8 mouse cellular contexts compared by ENCODE assay signal in genomic region chr7:118296856-118297518, GRCm38 (mm10). TPM values are rescaled to one million over a fixed set of nuclear protein-coding genes. Genes with fewer than 3 reads are reported as not detected.
DNase-seq lines count a peak whose midpoint lies in the region; ATAC-seq and TF ChIP-seq lines count a peak whose summit lies in the region.

No protein-coding gene starts in this region.

- no peaks in the 10 kb centered on the region for H3K36me3 ChIP-seq in E14TG2a.4 (ENCODE audit: insufficient read depth, low read length)
- H3K36me3 ChIP-seq in embryonic facial prominence, embryonic 12.5 days: no peaks in the 10 kb centered on the region
- H3K36me3 ChIP-seq in limb, embryonic 12.5 days: no peaks in the 10 kb centered on the region

- no peak for ATAC-seq in embryonic facial prominence, embryonic 12.5 days (ENCODE audit: insufficient number of reproducible peaks, insufficient read depth, low FRiP score, low TSS enrichment)
- no peak for ATAC-seq in limb, embryonic 12.5 days (ENCODE audit: insufficient number of reproducible peaks, insufficient read depth, low FRiP score, low TSS enrichment, low read depth)

- peaks cover 15% of the 10 kb centered on the region for H3K4me1 ChIP-seq in E14TG2a.4 (replicated peaks; ENCODE audit: low read depth, low read length)
- H3K4me1 ChIP-seq in embryonic facial prominence, embryonic 12.5 days: no peaks in the 10 kb centered on the region
- H3K4me1 ChIP-seq in limb, embryonic 12.5 days (replicated peaks): peaks cover 10% of the 10 kb centered on the region

- no peaks in the 10 kb centered on the region for H3K27me3 ChIP-seq in E14TG2a.4 (ENCODE audit: insufficient read depth, low read length)
- no peaks in the 10 kb centered on the region for H3K27me3 ChIP-seq in embryonic facial prominence, embryonic 12.5 days
- H3K27me3 ChIP-seq in limb, embryonic 12.5 days: no peaks in the 10 kb centered on the region

- no peak for TF ChIP-seq CTCF in E14TG2a.4 (conservative IDR thresholded peaks at IDR 0.05; ENCODE audit: low read length)

- H3K4me2 ChIP-seq in embryonic facial prominence, embryonic 12.5 days (replicated peaks): peak overlapping the region; percentile 26; the same call in 1 of the 2 replicates
- H3K4me2 ChIP-seq in limb, embryonic 12.5 days: peak overlapping the region; percentile 35

- peak; percentile 7 for DNase-seq in embryo, embryonic 11 days
- DNase-seq in embryo, embryonic 9.5 days (ENCODE audit: extremely low spot score): no peak
- DNase-seq in Muller cell, postnatal 12 days (ENCODE audit: inconsistent ontology term): no peak
- DNase-seq in adrenal gland, adult 8-10 months: no peak
- DNase-seq in kidney, adult 18-20 months: no peak

- H3K4me3 ChIP-seq in E14TG2a.4 (replicated peaks; ENCODE audit: low read length): peak overlapping the region; percentile 24; the same call in 1 of the 2 replicates
- no peak overlapping the region for H3K4me3 ChIP-seq in embryonic facial prominence, embryonic 12.5 days
- H3K4me3 ChIP-seq in limb, embryonic 12.5 days (replicated peaks): no peak overlapping the region

- H3K9me3 ChIP-seq in E14TG2a.4 (ENCODE audit: low read length): peaks cover 32% of the 10 kb centered on the region
- 0 out of 2 replicates have a peak, but pooled peaks cover 4% of the 10 kb centered on the region for H3K9me3 ChIP-seq in embryonic facial prominence, embryonic 12.5 days
- H3K9me3 ChIP-seq in limb, embryonic 12.5 days: peaks cover 10% of the 10 kb centered on the region; the same call in 1 of the 2 replicates

- H3K9ac ChIP-seq in embryonic facial prominence, embryonic 12.5 days: no peak overlapping the region
- H3K9ac ChIP-seq in limb, embryonic 12.5 days (replicated peaks): no peak overlapping the region

- 63% methylated on average over 14 of the region's 14 CpGs for WGBS in embryonic facial prominence, embryonic 12.5 days
- WGBS in limb, embryonic 12.5 days: 77% methylated on average over 14 of the region's 14 CpGs

- H3K27ac ChIP-seq in embryonic facial prominence, embryonic 12.5 days: no peak overlapping the region
- H3K27ac ChIP-seq in limb, embryonic 12.5 days: no peak overlapping the region

RNA-seq across cellular contexts. Expression of gene Smg1, which starts 53.5 kb away (rescaled TPM):
- 26.6 and 27.0 TPM in 2 replicates for polyA plus RNA-seq in embryonic facial prominence, embryonic 12.5 days (2016; fragmentation: Nextera tagmentation; extraction: Ambion mirVana)
- 25.2 and 27.7 TPM in 2 replicates for polyA plus RNA-seq in limb, embryonic 12.5 days (2016; fragmentation: Nextera tagmentation; extraction: Ambion mirVana)
- total RNA-seq in adrenal gland, adult 8-10 months (2022): 10 to 100 TPM; 50.3 to 75.5 (median 58.2) TPM
